Mouse (Mus musculus): Measurements from ENCODE around the gene Sod3. TPM values are rescaled to one million over a fixed set of nuclear protein-coding genes. Genes with fewer than 3 reads are reported as not detected.

Gene Sod3
- polyA plus RNA-seq, 1 experiment from 2014 or later: 1.6 TPM

GRCm38 (mm10) chr5:52367866-52368840, 4.6 kb downstream of the Sod3 start:
- Histone ChIP-seq H3K9ac (ENCODE audit: low read depth, low read length) (peak overlapping the region; percentile 45; the same call in 1 of the 2 replicates), H3K4me3 (ENCODE audit: low read length) (peak overlapping the region; percentile 12; the same call in 1 of the 2 replicates), H3K4me2 (ENCODE audit: low read depth, low read length) (peak overlapping the region; percentile 46), H3K4me1 (ENCODE audit: control insufficient read depth, insufficient read depth, low read length) (peaks cover 9% of the 10 kb centered on the region), H3K27me3 (replicated peaks; ENCODE audit: control insufficient read depth, insufficient read depth, low read length) (no peaks in the 10 kb centered on the region), H3K36me3 (ENCODE audit: control insufficient read depth, insufficient read depth, low read length) (no peaks in the 10 kb centered on the region), H3K27ac (ENCODE audit: low read length) (no peak overlapping the region), H3K9me3 (ENCODE audit: control insufficient read depth, low read length) (no peaks in the 10 kb centered on the region)
- 56% methylated on average over 63 of the region's 63 CpGs for WGBS
- ATAC-seq: no peak

- Histone ChIP-seq H3K4me1 (ENCODE audit: control insufficient read depth, insufficient read depth, low read length) (no peaks in the 10 kb centered on the region), H3K9ac (ENCODE audit: low read depth, low read length) (no peak overlapping the region), H3K4me3 (ENCODE audit: low read length) (no peak overlapping the region), H3K9me3 (ENCODE audit: control insufficient read depth, low read length) (no peaks in the 10 kb centered on the region), H3K27me3 (replicated peaks; ENCODE audit: control insufficient read depth, insufficient read depth, low read length) (no peaks in the 10 kb centered on the region), H3K36me3 (ENCODE audit: control insufficient read depth, insufficient read depth, low read length) (no peaks in the 10 kb centered on the region), H3K27ac (ENCODE audit: low read length) (no peak overlapping the region), H3K4me2 (ENCODE audit: low read depth, low read length) (no peak overlapping the region)
- ATAC-seq: no peak
- WGBS: 91% methylated on average over 6 of the region's 6 CpGs
These were observed 7.3 kb downstream of the Sod3 start for GRCm38 (mm10) chr5:52370901-52371300.

- H3K4me1 ChIP-seq (ENCODE audit: control insufficient read depth, insufficient read depth, low read length): no peaks in the 10 kb centered on the region
- H3K36me3 ChIP-seq (ENCODE audit: control insufficient read depth, insufficient read depth, low read length): no peaks in the 10 kb centered on the region
- no peak overlapping the region for H3K27ac ChIP-seq (ENCODE audit: low read length)
- WGBS: 83% methylated on average over 9 of the region's 9 CpGs
- H3K4me2 ChIP-seq (ENCODE audit: low read depth, low read length): no peak overlapping the region
- no peak overlapping the region for H3K9ac ChIP-seq (ENCODE audit: low read depth, low read length)
- no peaks in the 10 kb centered on the region for H3K9me3 ChIP-seq (ENCODE audit: control insufficient read depth, low read length)
- no peak for ATAC-seq
- no peak overlapping the region for H3K4me3 ChIP-seq (ENCODE audit: low read length)
- H3K27me3 ChIP-seq (replicated peaks; ENCODE audit: control insufficient read depth, insufficient read depth, low read length): no peaks in the 10 kb centered on the region
These were observed 12.3 kb downstream of the Sod3 start for GRCm38 (mm10) chr5:52375847-52376246.

DNA sequence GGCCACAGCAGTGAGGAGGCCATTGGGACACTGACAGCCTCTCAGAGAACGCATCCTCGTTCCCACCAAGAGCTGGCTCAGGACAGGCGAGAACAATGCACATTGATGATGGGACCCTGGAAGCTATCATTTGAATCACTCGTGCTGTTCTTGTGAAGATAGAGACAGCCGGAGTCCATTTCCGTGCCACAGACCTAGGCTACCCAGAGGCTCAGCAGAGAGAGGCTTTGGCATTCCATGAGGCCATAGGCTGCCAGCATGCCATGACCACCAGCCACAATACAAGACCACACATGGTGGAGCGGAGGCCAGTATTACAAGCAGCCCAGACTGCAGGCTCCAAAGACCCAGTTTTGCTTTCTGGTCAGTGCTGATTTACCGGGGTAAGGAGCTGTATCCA, 19.2 kb downstream of the Sod3 start:
- no peak for ATAC-seq
- H3K27ac ChIP-seq (ENCODE audit: low read length): no peak overlapping the region
- no peak overlapping the region for H3K9ac ChIP-seq (ENCODE audit: low read depth, low read length)
- H3K36me3 ChIP-seq (ENCODE audit: control insufficient read depth, insufficient read depth, low read length): no peaks in the 10 kb centered on the region
- H3K4me2 ChIP-seq (ENCODE audit: low read depth, low read length): no peak overlapping the region
- H3K9me3 ChIP-seq (ENCODE audit: control insufficient read depth, low read length): no peaks in the 10 kb centered on the region
- H3K4me3 ChIP-seq (ENCODE audit: low read length): no peak overlapping the region
- no peaks in the 10 kb centered on the region for H3K4me1 ChIP-seq (ENCODE audit: control insufficient read depth, insufficient read depth, low read length)
- 81% methylated on average over 8 of the region's 8 CpGs for WGBS
- no peaks in the 10 kb centered on the region for H3K27me3 ChIP-seq (replicated peaks; ENCODE audit: control insufficient read depth, insufficient read depth, low read length)

GRCm38 (mm10) chr5:52383748-52384147, 20.2 kb downstream of the Sod3 start:
- H3K27ac ChIP-seq (ENCODE audit: low read length): no peak overlapping the region
- H3K4me2 ChIP-seq (ENCODE audit: low read depth, low read length): no peak overlapping the region
- ATAC-seq: no peak
- no peak overlapping the region for H3K9ac ChIP-seq (ENCODE audit: low read depth, low read length)
- H3K4me1 ChIP-seq (ENCODE audit: control insufficient read depth, insufficient read depth, low read length): no peaks in the 10 kb centered on the region
- no peak overlapping the region for H3K4me3 ChIP-seq (ENCODE audit: low read length)
- H3K9me3 ChIP-seq (ENCODE audit: control insufficient read depth, low read length): no peaks in the 10 kb centered on the region
- H3K36me3 ChIP-seq (ENCODE audit: control insufficient read depth, insufficient read depth, low read length): no peaks in the 10 kb centered on the region
- WGBS: 84% methylated on average over 5 of the region's 5 CpGs
- no peaks in the 10 kb centered on the region for H3K27me3 ChIP-seq (replicated peaks; ENCODE audit: control insufficient read depth, insufficient read depth, low read length)

- no peaks in the 10 kb centered on the region for H3K9me3 ChIP-seq (ENCODE audit: control insufficient read depth, low read length)
- 70% methylated on average over 2 of the region's 2 CpGs for WGBS
- H3K36me3 ChIP-seq (ENCODE audit: control insufficient read depth, insufficient read depth, low read length): no peaks in the 10 kb centered on the region
- H3K4me1 ChIP-seq (ENCODE audit: control insufficient read depth, insufficient read depth, low read length): no peaks in the 10 kb centered on the region
- no peak overlapping the region for H3K27ac ChIP-seq (ENCODE audit: low read length)
- H3K4me2 ChIP-seq (ENCODE audit: low read depth, low read length): no peak overlapping the region
- no peaks in the 10 kb centered on the region for H3K27me3 ChIP-seq (replicated peaks; ENCODE audit: control insufficient read depth, insufficient read depth, low read length)
- no peak overlapping the region for H3K4me3 ChIP-seq (ENCODE audit: low read length)
- ATAC-seq: no peak
- no peak overlapping the region for H3K9ac ChIP-seq (ENCODE audit: low read depth, low read length)
These were observed 22.4 kb downstream of the Sod3 start for GRCm38 (mm10) chr5:52386016-52386415.

GRCm38 (mm10) chr5:52388092-52388749, 24.6 kb downstream of the Sod3 start:
- Histone ChIP-seq H3K9me3 (ENCODE audit: control insufficient read depth, low read length) (no peaks in the 10 kb centered on the region), H3K4me3 (ENCODE audit: low read length) (no peak overlapping the region), H3K4me2 (ENCODE audit: low read depth, low read length) (no peak overlapping the region), H3K27me3 (replicated peaks; ENCODE audit: control insufficient read depth, insufficient read depth, low read length) (no peaks in the 10 kb centered on the region), H3K4me1 (ENCODE audit: control insufficient read depth, insufficient read depth, low read length) (no peaks in the 10 kb centered on the region), H3K9ac (ENCODE audit: low read depth, low read length) (no peak overlapping the region), H3K36me3 (ENCODE audit: control insufficient read depth, insufficient read depth, low read length) (no peaks in the 10 kb centered on the region), H3K27ac (ENCODE audit: low read length) (no peak overlapping the region)
- ATAC-seq: no peak
- 76% methylated on average over 7 of the region's 7 CpGs for WGBS

GRCm38 (mm10) chr5:52390381-52390780, 26.8 kb downstream of the Sod3 start:
- Histone ChIP-seq H3K9ac (ENCODE audit: low read depth, low read length) (no peak overlapping the region), H3K27ac (ENCODE audit: low read length) (no peak overlapping the region), H3K36me3 (ENCODE audit: control insufficient read depth, insufficient read depth, low read length) (no peaks in the 10 kb centered on the region), H3K4me1 (ENCODE audit: control insufficient read depth, insufficient read depth, low read length) (no peaks in the 10 kb centered on the region), H3K9me3 (ENCODE audit: control insufficient read depth, low read length) (no peaks in the 10 kb centered on the region), H3K27me3 (replicated peaks; ENCODE audit: control insufficient read depth, insufficient read depth, low read length) (no peaks in the 10 kb centered on the region), H3K4me2 (ENCODE audit: low read depth, low read length) (no peak overlapping the region), H3K4me3 (ENCODE audit: low read length) (no peak overlapping the region)
- ATAC-seq: no peak
- 89% methylated on average over 6 of the region's 6 CpGs for WGBS

DNA sequence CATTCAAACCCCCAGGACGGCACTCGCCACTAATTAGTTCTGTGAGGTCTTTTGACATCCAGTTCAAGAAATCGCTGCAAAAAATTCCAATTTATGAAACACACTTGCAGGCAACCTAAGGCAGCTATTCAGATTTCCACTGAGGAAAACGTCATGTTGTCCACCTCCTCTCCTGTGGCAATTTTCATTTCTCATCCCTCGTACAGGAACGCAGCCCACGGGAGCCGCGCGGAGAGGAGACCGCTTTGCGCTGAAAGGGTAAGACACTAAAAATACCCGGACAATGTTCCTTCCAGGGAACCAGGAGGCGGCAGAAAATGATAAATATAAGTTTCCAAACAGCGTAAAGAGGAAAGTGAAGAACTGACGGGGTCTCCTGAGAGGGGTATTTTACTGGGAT, 27.9 kb downstream of the Sod3 start:
- Histone ChIP-seq H3K9ac (ENCODE audit: low read depth, low read length) (no peak overlapping the region), H3K9me3 (ENCODE audit: control insufficient read depth, low read length) (no peaks in the 10 kb centered on the region), H3K27ac (ENCODE audit: low read length) (no peak overlapping the region), H3K27me3 (replicated peaks; ENCODE audit: control insufficient read depth, insufficient read depth, low read length) (no peaks in the 10 kb centered on the region), H3K4me2 (ENCODE audit: low read depth, low read length) (no peak overlapping the region), H3K4me1 (ENCODE audit: control insufficient read depth, insufficient read depth, low read length) (no peaks in the 10 kb centered on the region), H3K4me3 (ENCODE audit: low read length) (no peak overlapping the region), H3K36me3 (ENCODE audit: control insufficient read depth, insufficient read depth, low read length) (no peaks in the 10 kb centered on the region)
- ATAC-seq: no peak
- 78% methylated on average over 16 of the region's 16 CpGs for WGBS
